Mouse (Mus musculus): Measurements from ENCODE around the gene Cacng3. TPM values are rescaled to one million over a fixed set of nuclear protein-coding genes. Genes with fewer than 3 reads are reported as not detected.
A peak's percentile ranks its signal among the peaks of the same experiment; 100 is the strongest.

The Cacng3 gene
- polyA plus RNA-seq (2011; ENCODE audit: insufficient read depth, insufficient read length, low replicate concordance, missing spikeins), result not detected in 2 replicates

DNA sequence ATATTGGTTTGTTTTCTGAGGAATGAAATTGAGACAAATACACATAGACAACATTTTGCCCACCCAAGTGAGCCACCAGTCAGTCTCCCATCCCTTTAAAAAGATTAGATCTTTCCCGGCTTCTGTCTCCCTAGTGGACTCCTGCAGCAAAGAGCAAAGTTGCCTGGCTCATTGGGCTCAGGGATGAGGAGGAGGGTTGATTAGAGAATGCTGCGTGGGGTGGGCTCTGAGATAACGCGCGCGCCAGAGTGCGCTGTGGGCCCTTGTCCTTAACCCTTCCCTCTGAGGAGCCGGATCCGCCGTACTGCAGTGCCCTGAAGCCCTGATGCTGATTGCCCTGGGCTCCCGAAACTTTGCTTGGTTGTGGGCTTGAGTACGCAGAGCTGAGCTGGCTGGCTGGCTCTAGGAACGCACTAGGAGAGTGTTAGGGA lies at the start of gene Cacng3:
Cacng3 (plus strand) TSS at position 51 of the 431 bp plus-strand sequence.
- 21% methylated on average over 13 of the region's 13 CpGs for WGBS
- Histone ChIP-seq H3K4me3 (replicated peaks; ENCODE audit: control insufficient read depth, low read depth, low read length) (no peak within 1 kb of the TSS), H3K4me1 (ENCODE audit: control insufficient read depth, insufficient read depth, low read length) (no peaks in the 10 kb centered on the region; the same call in 1 of the 2 replicates), H3K27ac (ENCODE audit: control insufficient read depth, insufficient read depth, low read depth, low read length, poor library complexity) (no peak within 1 kb of the TSS)
- no peak for TF ChIP-seq POLR2A (IDR thresholded peaks at IDR 0.05; ENCODE audit: borderline replicate concordance, control insufficient read depth, low read depth, low read length)
- no peak for TF ChIP-seq CTCF (IDR thresholded peaks at IDR 0.05; ENCODE audit: control insufficient read depth, insufficient read depth, low read length)

DNA sequence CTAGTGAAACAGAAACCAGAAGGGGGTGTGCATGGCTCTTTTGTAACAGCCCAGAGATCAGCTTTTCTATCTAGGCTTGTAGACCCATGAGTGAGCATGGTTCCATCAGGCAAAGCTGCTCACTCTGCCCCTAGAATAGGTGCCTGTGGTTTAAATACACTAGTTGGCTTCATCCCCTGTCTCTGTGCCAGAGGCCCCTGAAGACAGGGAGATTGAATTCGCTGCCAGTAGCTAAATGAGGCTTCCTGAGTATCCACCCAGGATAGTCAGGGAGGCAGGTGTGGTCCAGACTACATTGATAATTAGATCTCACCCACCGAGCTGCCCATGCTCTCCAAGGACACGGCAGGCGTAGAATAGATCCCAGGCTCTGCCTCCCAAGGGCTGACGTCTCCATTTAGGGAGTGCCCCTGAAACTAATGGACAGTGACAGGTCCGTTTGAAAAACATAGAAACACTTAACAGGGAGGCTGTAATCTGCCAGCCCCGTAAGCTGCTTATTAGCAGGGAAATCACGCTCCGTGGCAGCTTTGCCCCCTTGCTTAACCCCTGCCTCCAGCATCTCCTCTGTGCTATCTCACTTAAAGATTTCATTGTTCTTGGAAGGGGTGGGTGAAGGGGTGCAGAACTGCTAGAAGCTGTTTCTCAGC lies 48.0 kb upstream of the Cacng3 start:
- H3K27ac ChIP-seq (ENCODE audit: control insufficient read depth, insufficient read depth, low read depth, low read length, poor library complexity), result no peak overlapping the region
- H3K4me3 ChIP-seq (replicated peaks; ENCODE audit: control insufficient read depth, low read depth, low read length), result no peak overlapping the region
- H3K4me1 ChIP-seq (ENCODE audit: control insufficient read depth, insufficient read depth, low read length), result no peaks in the 10 kb centered on the region
- TF ChIP-seq POLR2A (IDR thresholded peaks at IDR 0.05; ENCODE audit: borderline replicate concordance, control insufficient read depth, low read depth, low read length), result no peak
- no peak for TF ChIP-seq CTCF (IDR thresholded peaks at IDR 0.05; ENCODE audit: control insufficient read depth, insufficient read depth, low read length)
- 72% methylated on average over 9 of the region's 9 CpGs for WGBS

DNA sequence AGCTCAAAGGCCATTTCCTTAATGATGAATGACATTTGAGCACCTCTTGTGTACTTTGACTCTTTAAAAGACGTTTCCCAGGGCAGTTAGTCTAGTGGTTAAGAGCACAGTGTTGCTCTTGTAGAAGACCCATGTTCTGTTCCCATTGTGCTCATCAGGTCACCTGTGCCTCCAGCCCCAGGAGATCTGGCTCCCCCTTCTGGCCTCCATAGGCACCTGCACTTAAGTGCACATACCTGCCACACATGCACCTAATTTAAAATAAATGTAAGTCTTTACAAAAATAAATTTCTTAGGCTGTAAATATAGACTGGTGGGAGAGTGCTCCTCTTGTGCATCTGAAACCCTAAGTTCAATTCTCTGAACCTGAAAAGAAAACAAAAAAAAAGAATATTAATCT lies 46.5 kb upstream of the Cacng3 start:
- H3K4me3 ChIP-seq (replicated peaks; ENCODE audit: control insufficient read depth, low read depth, low read length), result no peak overlapping the region
- H3K27ac ChIP-seq (ENCODE audit: control insufficient read depth, insufficient read depth, low read depth, low read length, poor library complexity), result no peak overlapping the region
- WGBS, result 62% methylated on average over 1 of the region's 1 CpGs
- no peaks in the 10 kb centered on the region for H3K4me1 ChIP-seq (ENCODE audit: control insufficient read depth, insufficient read depth, low read length)
- no peak for TF ChIP-seq POLR2A (IDR thresholded peaks at IDR 0.05; ENCODE audit: borderline replicate concordance, control insufficient read depth, low read depth, low read length)
- TF ChIP-seq CTCF (IDR thresholded peaks at IDR 0.05; ENCODE audit: control insufficient read depth, insufficient read depth, low read length), result peak; percentile 27; the same call in 1 of the 2 replicates

DNA sequence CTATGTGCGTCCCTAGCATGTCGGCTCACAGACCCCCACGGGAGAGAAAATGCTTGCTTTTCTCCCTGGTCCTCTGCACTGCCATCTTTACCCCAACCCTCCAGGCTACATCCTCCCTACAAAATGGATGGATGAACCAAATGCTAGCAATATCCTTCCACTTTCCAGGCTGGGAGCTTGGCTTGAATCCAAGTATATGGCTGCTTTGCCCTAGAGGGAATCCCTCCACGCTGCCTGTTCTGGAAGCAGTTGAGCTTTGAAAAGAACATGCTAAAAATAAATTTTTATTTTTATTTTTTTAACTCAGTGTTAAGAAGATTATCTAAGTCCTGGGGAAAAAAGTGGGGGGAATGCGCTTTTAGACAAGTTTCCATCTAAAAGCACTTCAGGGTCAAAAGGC lies 42.2 kb upstream of the Cacng3 start:
- no peaks in the 10 kb centered on the region for H3K4me1 ChIP-seq (ENCODE audit: control insufficient read depth, insufficient read depth, low read length)
- 91% methylated on average over 5 of the region's 5 CpGs for WGBS
- H3K4me3 ChIP-seq (replicated peaks; ENCODE audit: control insufficient read depth, low read depth, low read length), result no peak overlapping the region
- TF ChIP-seq CTCF (IDR thresholded peaks at IDR 0.05; ENCODE audit: control insufficient read depth, insufficient read depth, low read length) (no peak), POLR2A (IDR thresholded peaks at IDR 0.05; ENCODE audit: borderline replicate concordance, control insufficient read depth, low read depth, low read length) (no peak)
- H3K27ac ChIP-seq (ENCODE audit: control insufficient read depth, insufficient read depth, low read depth, low read length, poor library complexity), result no peak overlapping the region

DNA sequence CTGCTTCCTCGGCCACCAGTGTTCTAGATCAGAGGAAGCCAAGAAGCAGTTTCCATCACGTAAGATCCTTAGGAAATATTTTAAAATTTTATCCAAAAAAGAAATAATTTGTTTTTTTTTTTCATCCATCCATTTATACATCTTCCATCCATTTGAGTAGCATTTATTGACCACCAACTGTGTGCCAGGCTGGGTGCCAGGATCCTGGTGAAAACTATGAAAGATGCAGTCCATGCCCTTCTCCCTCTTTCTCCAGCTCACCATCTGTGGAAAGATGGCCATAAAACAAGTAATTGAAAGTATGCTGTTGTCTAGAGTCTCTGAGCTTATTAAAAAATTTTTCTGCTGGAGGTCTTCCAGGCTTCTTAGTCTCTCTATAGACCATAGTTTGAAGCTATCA lies 39.9 kb upstream of the Cacng3 start:
- Histone ChIP-seq H3K4me3 (replicated peaks; ENCODE audit: control insufficient read depth, low read depth, low read length) (no peak overlapping the region), H3K27ac (ENCODE audit: control insufficient read depth, insufficient read depth, low read depth, low read length, poor library complexity) (no peak overlapping the region), H3K4me1 (ENCODE audit: control insufficient read depth, insufficient read depth, low read length) (no peaks in the 10 kb centered on the region)
- whole genome bisulfite sequencing, result 77% methylated on average over 2 of the region's 2 CpGs
- no peak for TF ChIP-seq CTCF (IDR thresholded peaks at IDR 0.05; ENCODE audit: control insufficient read depth, insufficient read depth, low read length)
- no peak for TF ChIP-seq POLR2A (IDR thresholded peaks at IDR 0.05; ENCODE audit: borderline replicate concordance, control insufficient read depth, low read depth, low read length)

DNA sequence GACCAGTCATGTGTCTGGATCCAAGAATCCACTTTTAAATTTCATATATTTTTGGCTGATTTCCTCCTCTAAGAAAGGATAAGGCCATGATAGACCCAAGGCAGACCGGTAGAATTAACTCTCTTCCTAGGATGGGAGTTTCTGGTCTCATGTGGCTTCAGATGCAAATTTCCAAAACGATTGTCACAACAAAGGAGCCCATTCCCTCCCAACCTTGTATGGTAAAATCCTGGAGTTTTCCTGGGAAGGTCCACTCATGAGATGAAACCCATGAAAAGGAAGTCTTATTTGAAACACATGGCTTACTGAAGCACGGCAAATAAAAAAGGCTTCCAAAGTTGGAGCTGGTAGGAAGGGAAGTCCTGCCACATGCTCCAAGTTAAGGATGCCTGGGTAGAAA lies 39.1 kb upstream of the Cacng3 start:
- no peak overlapping the region for H3K4me3 ChIP-seq (replicated peaks; ENCODE audit: control insufficient read depth, low read depth, low read length)
- no peaks in the 10 kb centered on the region for H3K4me1 ChIP-seq (ENCODE audit: control insufficient read depth, insufficient read depth, low read length)
- 67% methylated on average over 3 of the region's 3 CpGs for WGBS
- TF ChIP-seq CTCF (IDR thresholded peaks at IDR 0.05; ENCODE audit: control insufficient read depth, insufficient read depth, low read length), result no peak
- no peak for TF ChIP-seq POLR2A (IDR thresholded peaks at IDR 0.05; ENCODE audit: borderline replicate concordance, control insufficient read depth, low read depth, low read length)
- H3K27ac ChIP-seq (ENCODE audit: control insufficient read depth, insufficient read depth, low read depth, low read length, poor library complexity), result no peak overlapping the region

DNA sequence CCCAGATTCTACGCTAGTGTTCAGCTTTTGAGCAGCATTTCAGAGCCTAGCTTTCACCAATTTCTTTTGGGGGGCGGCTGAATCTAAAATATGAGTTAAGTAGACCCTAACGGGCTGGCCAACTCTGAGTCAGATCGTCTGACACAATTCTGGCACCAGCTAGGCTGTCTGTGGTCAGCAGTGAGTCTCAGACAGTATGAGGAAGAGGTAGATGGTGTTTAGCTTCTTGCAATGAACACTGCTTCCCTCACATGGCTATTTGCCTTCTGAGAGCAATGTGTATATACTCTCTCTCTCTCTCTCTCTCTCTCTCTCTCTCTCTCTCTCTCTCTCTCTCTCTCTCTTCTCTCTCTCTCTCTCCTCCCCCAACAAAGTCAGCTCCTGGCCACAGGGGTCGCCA lies 37.3 kb upstream of the Cacng3 start:
- no peak overlapping the region for H3K27ac ChIP-seq (ENCODE audit: control insufficient read depth, insufficient read depth, low read depth, low read length, poor library complexity)
- H3K4me1 ChIP-seq (ENCODE audit: control insufficient read depth, insufficient read depth, low read length), result no peaks in the 10 kb centered on the region
- TF ChIP-seq CTCF (IDR thresholded peaks at IDR 0.05; ENCODE audit: control insufficient read depth, insufficient read depth, low read length) (no peak), POLR2A (IDR thresholded peaks at IDR 0.05; ENCODE audit: borderline replicate concordance, control insufficient read depth, low read depth, low read length) (no peak)
- whole genome bisulfite sequencing, result 53% methylated on average over 5 of the region's 5 CpGs
- H3K4me3 ChIP-seq (replicated peaks; ENCODE audit: control insufficient read depth, low read depth, low read length), result no peak overlapping the region

DNA sequence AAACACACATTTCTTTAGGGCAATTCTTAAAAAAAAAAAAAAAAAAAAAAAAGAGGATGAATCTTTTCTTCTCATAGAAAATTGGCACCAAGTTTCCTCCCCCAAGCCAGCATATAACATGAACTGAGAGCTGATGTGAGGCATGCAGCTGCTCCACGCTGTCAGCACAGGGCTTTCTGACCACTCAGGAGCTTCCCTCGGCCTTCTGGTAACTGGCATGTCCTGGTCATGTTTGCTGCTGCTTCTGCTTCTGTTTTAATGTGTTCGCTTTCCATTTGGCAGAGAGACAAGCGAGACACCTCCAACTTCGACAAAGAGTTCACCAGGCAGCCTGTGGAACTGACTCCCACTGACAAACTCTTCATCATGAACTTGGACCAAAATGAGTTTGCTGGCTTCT lies 36.8 kb upstream of the Cacng3 start:
- TF ChIP-seq CTCF (IDR thresholded peaks at IDR 0.05; ENCODE audit: control insufficient read depth, insufficient read depth, low read length) (no peak), POLR2A (IDR thresholded peaks at IDR 0.05; ENCODE audit: borderline replicate concordance, control insufficient read depth, low read depth, low read length) (no peak)
- no peak overlapping the region for H3K4me3 ChIP-seq (replicated peaks; ENCODE audit: control insufficient read depth, low read depth, low read length)
- no peak overlapping the region for H3K27ac ChIP-seq (ENCODE audit: control insufficient read depth, insufficient read depth, low read depth, low read length, poor library complexity)
- H3K4me1 ChIP-seq (ENCODE audit: control insufficient read depth, insufficient read depth, low read length), result no peaks in the 10 kb centered on the region
- 78% methylated on average over 5 of the region's 5 CpGs for WGBS
